Mouse (Mus musculus): ENCODE results near the gene Zfp710.

Zfp710 gene

DNA sequence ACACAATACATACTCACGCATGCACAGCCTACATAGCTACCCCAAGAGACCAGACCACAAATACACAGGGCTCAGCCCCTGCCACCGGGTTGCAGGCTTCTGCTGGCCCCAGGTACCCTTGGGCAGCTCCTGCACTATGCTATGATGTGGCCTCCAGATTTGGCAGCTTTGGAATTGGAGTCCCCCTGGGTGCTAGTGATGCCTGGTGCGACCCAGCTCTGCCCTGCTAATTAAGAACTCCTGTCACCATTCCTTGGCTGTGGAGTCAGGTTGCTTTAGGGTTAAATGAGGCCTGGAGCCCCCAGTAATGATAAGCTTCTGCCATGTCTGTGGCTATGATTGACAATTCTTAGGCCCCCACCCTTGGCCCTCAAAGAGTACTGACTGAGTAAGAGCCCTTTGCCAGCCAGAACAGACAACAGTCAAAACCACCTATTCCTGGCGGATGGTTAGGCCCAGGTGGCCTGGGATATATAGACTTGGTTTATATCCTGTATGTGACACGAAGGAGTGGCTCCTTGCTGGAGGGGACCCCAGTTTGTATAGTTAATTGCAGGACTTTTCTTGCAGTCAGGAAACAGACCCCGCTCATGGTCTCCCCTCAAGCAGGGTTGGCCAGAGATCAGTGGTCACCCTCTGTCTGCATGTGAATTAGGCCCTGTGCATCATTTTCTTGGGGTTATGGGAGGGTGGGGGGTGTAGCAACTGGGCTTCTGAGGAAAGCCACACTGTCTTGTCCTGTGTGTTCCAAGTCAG lies 52.5 kb downstream of the Zfp710 start:
- DNase-seq (ENCODE audit: low read depth, low spot score): no peak

DNA sequence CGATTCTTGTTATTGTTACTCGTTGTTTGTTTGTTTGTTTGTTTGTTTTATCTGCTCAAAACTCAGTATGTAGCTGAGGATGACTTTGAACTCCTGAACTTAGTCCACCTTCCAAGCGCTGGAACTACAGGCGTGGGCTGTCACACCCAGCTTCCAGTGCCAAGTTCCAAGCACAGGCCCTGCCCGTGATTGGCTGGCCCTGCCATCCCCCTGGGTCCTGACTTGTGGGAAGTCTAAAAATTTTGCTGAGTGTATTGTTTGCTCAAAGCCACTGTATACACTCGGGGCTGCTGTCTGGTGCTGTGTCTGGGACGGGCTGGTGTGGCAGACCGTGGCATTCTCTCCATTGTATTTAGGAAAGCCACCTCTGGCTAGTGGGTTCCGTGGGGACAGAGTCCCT lies 53.2 kb downstream of the Zfp710 start:
- DNase-seq (ENCODE audit: low read depth, low spot score): no peak

DNA sequence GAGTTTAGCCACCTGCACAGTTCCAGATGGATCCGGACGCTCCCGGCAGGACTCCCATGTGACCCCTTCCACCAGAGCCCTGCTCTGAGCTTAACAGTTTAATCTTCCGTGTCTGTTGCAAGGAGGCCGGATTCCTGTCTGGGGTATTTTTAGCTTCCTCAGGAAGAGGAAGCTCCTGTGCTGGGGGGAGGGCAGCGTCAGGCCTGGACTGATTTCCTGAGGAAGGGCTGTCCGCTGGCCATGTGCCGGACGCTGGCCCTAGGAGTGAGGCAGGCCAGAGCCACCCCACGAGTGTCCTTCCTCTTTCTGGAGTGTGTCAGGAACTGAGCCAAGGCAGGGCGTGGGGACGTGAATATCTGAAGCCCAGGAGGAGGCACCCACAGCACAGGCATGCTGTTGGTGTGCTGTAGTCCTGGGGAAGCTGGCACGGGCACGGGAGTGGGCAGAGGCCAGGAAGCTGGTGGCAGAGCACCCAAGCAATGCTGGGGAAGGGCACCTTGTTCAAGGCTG lies 54.2 kb downstream of the Zfp710 start:
- peak; percentile 94 for DNase-seq (ENCODE audit: low read depth, low spot score)

DNA sequence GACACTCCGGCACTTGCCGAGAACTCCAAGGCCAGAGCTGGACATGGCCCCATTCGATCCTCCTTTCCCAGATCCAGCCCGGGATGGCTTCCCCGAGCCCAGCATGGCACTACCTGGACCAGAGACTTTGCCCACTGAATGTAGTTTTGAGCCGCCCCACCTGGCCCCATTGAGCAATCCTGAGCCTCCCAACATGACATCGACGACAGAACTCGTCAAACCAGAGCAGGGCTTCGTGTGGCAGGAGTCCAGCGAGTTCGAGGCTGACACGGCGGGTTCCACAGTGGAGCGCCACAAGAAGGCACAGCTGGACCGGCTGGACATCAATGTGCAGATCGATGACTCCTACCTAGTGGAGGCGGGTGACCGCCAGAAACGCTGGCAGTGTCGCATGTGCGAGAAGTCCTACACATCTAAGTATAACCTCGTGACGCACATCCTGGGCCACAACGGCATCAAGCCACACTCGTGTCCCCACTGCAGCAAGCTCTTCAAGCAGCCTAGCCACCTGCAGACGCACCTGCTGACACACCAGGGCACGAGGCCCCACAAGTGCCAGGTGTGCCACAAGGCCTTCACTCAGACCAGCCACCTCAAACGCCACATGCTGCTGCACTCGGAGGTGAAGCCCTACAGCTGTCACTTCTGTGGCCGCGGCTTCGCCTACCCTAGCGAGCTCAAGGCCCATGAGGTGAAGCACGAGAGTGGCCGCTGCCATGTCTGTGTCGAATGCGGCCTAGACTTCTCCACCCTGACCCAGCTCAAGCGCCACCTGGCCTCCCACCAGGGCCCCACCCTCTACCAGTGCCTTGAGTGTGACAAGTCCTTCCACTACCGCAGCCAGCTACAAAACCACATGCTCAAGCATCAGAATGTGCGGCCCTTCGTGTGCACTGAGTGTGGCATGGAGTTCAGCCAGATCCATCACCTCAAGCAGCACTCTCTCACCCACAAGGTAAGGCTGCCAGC lies 57.3 kb downstream of the Zfp710 start:
- DNase-seq (ENCODE audit: low read depth, low spot score): no peak

DNA sequence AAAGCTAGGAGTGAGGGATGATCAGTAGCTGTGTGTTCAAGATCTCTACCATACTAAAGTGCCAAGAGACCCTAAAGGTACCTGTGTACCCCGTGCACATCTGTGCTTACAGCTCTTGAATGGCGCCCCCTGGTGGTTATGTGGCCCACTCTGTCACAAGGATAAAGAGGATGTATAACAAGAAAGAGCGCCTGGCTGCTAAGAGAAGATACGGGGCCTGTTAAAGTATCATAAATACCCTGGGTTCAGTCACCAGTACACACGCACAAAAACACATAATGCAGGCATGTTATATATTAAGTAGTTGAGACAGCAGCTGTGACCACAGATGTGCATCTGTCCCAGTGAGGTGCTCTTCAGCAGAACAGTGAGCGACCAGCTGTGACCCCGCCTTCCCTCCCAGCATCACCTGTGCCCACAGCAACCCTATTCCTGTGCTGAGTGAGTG lies 59.9 kb downstream of the Zfp710 start:
- peak; percentile 86 for DNase-seq (ENCODE audit: low read depth, low spot score)

DNA sequence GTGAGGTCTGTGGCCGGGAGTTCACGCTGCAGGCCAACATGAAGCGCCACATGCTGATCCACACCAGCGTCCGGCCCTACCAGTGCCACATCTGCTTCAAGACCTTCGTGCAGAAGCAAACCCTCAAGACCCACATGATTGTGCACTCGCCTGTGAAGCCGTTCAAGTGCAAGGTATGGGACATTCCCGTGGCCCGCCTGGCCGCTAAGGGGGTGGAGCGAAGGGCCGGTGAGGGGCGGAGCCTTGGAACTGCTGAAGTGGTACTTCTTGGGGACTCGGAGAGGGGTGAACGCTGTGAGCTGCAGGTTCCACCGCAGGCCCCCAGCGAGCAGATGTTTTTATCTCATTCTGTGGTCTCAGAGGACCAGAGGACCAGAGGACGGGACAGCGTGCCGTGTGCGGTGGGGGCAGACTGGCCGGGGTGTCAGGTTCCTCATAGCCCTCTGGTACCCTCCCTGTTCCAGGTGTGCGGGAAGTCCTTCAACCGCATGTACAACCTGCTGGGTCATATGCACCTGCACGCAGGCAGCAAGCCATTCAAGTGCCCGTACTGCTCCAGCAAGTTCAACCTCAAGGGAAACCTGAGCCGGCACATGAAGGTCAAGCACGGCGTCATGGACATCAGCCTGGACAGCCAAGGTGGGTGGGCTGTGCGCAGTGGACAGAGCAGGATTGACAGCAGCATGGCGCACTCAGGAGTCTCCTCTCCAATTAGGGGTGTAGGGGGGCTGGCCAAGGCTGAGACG lies 61.5 kb downstream of the Zfp710 start:
- DNase-seq (ENCODE audit: low read depth, low spot score): no peak

DNA sequence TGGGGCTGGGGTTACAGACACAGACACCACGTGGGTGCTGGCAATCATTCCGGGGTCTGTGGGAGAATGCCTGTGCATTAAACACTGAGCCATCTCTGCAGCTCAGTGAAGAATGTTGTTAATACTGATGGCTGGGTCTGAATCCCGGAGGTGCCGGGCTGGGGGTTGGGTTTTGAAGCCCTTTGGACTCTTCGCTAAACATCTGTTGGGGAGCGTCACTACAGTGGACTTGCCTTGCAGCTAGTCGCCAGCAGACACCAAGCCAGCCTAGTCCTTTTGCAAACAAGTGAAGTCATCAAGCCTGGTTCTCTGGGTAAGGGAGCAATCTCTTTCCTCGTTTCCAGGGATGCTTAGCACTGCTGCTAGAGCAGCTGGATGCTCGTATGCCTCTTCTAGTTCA lies 63.6 kb downstream of the Zfp710 start:
- no peak for DNase-seq (ENCODE audit: low read depth, low spot score)

DNA sequence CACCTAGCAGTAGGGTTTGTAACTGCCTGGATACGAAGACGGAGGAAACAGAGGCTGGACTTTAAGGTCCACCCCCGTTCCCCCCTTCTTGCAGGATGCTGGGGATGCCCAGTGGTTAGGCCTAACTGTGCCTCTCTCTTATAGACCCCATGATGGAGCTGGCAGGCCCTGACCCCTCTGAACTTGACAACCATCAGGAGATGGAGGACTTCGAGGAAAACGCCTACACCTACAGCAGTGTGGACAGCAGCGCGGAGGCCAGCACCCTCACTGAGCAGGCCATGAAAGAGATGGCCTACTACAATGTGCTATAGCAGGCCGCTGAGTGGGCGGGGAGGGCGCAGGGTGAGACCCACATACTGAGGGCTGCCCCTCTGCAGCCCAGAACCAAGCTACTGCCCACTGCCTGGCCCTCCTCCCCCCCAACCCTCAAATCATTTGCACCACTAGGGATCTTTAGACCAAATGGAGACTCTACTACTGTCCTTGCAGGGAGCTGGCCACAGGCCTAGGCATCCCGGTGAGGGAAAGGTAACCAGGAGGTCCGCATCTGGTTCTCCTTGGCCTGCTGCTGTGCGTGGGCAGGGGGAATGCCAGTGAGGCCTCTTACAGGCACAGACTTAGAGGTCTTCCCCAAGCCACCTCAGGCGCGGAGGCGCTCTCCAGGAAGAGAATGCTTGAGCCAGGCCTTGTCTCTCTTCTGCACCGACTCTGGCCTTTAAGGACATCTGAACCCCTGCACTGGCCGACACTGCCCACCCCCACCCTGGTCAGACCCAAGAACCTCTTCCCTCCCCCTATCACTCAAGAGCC lies 65.8 kb downstream of the Zfp710 start:
- DNase-seq (ENCODE audit: low read depth, low spot score): no peak

DNA sequence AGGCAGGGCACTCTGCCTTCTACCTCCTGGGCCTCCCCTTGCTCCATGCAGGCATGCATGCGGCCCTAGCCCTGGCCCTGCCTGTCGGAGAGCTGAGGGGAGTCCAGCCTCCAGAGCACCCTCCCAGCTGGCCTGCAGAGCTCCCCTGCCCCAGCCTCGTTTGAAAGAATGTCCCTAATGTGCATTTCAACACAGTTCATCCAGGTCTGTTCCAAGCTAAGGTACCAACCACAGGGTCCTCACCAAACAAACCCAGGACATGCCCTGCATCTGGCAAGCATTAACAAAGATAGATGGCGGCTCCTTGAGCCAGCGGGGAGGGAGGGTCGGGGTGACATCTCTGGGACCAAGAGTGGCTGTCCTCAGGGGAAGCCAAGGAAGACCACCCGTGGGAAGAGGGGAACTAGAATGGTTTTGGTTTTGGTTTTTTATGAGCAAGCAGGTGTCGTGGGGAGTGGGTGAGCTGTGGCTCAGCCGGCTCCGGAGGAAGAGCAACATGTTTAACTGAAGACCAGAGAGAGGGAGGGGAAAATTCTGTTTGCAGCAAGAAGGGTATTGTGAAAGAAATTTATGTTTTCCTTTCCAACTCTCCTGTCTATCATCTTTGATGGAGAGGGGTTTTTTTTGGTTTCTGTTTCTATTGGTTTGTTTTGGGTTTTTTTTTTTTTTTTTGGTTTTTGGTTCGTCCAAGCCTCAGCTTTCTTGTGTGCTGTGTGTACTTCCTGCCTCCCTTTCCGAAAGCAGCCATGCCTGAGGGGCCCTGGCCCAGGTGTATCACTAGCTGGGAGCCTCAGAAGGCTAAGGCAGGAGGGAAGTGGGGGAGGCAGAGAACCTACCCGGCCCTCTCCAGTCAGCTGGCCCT lies 66.6 kb downstream of the Zfp710 start:
- no peak for DNase-seq (ENCODE audit: low read depth, low spot score)

DNA sequence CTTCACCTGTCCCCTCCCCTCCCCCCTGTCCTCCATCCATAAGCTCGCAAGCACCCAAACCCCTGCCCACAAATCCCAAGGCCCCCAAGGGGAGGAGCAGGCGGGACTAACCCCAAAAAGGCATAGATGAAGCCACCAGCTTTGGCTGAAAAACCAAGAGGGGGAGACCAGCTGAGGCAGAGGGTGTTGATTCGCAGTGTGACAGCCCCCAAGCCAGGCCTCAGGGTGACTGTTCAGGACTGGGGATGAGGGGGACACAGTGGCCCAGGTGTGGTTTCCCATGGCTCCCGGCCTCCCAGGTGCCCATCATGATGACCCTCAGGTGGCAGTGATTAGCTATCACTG lies 67.2 kb downstream of the Zfp710 start:
- no peak for DNase-seq (ENCODE audit: low read depth, low spot score)

DNA sequence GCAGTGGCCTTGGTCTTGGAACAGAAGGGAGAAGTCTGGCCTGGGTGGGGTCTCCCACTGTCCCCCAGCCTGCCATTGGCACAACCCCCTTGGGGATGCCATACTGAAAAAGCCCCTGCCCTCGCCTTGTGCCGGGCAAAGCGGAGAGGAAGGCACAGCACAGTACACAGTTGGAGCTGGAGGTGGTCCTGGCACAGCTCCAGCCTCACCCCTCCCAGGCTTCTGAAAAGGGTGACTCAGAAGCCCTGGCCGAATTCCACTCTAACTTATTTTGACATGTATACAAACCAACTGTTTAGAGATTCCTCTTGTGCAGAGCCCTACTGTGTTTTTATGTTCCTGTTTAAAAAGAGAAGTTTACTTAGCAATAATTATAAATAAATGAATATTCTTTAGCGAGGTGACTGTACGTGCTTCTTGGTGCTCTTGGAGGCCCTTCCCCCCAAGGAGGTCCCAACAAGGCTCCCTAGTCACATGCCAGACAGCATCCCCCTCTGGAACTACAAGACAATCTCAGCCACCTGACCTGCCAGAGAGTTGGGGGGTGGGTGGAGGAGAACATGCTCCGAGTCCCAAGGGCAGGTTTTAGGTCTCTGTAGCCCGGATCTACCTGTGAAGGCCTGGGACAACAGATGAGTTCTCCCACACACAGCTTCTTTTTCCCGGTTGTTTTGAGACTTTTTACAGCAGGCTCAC lies 67.9 kb downstream of the Zfp710 start:
- peak; percentile 90 for DNase-seq (ENCODE audit: low read depth, low spot score)

DNA sequence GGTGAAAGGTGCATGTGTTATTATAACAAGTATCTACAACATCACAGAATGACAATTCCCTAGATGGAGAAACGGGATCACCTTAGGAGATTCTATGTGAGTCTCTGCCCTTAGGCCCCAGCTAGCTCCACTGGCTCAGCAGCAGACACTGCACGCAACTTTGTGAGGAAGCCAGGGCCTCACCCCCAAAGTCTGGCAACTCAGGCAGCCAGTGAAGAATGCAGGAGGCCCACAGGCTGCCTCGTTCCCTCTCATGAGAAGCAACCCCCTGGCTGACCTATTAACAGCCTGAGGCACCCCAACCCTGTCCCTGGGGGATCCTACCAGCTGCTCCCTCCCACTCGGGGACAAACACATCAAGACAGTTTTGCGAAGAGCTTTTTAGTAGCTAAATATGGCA lies 69.9 kb downstream of the Zfp710 start:
- DNase-seq (ENCODE audit: low read depth, low spot score): no peak

DNA sequence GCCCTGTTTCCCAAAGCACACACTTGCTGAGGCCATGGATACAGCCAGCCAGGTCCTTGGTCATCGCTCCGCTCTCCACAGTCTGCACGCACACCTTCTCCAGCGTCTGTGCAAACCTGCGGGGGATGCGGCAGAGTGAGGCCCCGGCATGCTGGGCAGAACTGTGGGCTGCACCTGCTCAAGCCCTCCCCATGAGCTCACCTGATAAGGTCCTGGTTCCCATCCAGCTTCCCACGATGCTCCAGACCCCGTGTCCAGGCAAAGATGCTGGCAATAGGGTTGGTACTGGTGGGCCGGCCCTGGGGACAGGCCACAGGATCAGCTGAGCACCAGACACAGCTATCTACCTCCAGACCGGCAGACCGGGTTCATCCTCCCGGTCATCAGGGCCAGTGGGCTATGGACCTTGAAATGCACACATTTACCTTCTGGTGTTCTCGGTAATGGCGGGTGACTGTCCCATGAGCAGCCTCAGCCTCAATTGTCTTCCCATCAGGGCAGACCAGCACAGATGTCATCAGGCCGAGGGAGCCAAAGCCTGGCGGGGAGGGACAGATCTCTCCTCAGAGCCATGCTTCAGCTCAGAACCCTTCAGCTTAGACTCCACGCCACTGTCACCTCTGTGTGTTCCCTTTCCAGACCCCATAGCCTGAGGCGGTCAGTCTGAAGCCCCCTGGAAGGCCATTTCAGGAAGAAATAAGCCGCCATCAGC lies 71.1 kb downstream of the Zfp710 start:
- no peak for DNase-seq (ENCODE audit: low read depth, low spot score)

DNA sequence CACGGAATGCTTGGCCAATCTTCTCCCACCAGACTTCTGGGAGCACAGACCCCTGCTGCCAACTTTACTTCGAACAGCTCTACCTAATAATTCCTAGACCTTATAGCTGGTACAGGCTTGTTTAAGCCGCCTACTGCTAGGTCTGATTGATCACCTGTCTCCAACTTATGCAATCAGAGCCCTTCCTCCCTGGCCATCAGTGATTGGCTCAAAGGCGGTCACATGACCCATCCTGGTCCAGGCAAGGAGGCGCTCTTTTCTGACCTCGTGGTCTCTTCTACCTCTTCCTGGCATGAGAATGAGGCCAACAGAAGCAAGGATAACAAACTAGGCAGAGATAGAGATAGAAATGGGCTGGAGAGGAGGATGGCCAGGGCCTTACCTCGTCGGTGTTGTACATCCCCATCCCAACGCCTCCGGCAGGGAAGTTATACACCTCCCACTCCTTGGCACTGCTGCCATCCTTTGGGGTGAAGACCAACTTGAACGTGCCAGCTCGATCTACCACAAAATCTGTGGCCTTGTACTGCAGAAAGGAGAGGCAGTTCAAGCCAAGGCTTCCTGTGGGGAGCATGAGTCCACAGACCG lies 73.9 kb downstream of the Zfp710 start:
- DNase-seq (ENCODE audit: low read depth, low spot score): no peak

DNA sequence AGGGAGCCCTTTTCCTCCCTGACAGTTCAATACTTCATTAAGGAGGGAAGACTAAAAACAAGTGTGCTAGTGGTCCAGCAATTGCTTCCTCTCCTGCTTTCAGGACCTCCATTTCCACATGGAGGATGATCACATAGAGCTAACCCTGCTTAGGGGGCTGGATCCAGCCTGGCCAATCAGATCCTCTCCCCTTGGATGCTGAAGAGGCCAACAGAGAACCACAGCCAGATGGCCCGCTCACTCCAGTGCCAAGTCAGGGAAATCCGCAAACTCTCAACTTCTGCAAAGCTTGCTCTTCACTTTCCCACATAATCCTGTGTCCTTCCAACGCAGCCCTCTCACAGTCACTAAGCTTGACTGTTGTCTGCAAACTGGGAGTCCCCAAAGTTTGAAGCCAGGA lies 78.7 kb downstream of the Zfp710 start:
- DNase-seq (ENCODE audit: low read depth, low spot score): peak; percentile 57

DNA sequence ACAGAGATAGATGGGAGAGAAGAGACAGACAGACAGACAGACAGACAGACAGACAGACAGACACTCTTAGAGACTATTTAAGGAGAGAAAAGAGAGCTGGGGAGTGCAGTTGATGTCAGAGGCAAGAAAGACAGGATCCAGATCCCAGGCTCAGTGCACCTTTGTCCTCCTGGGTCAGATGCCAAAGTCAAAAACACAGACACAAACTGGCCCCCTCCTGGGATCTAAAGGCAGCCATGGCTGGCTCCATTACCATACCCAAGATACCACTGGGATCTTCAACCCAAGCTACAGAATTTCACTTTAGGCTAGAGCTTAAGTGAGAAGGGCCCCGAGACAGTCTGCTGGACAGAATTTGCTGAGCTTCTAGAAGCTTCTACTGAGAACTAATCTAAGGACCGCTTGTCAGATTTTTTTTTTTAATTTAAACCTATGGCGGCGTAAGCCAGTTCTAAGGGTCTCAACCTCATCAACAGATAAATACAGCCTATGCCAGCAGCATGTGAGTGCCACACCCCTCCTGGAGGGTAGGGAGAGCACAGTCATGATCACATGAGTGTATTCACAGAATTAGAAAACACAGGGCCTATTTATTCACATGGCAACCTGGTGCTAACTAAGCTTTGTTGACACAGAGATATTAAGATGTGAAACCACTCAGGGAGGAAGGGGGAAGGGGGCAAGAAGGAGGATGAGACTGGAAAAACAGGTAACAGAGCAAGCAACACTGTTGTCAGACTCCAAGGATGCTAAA lies 81.2 kb downstream of the Zfp710 start:
- DNase-seq (ENCODE audit: low read depth, low spot score): no peak

DNA sequence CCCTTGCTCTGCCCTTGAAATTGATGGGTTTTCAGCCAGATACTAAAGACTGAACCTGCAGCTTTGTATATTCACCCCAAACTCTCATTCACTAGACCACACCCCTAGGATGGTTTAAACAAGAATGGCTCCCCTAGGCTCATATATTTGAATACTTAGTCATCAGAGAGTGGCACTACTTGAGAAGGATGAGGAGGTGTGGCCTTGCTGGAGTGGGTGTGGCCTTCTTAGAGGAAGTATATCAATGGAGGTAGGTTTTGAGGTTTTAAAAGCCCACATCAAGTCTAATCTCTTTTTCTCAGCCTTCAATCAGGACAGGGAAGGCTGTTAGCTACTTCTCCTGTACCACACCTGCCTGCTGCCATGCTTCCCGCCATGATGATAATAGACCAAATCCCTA lies 81.8 kb downstream of the Zfp710 start:
- DNase-seq (ENCODE audit: low read depth, low spot score): no peak

Measured in brain, adult 2 months (tissue).